Mouse (Mus musculus) kidney, postnatal 10 days (tissue): ENCODE data around the gene Kat14.
"Not testable (repeated sequence)": the region's sequence is repeated elsewhere in the genome, so short reads cannot be mapped to it uniquely, and the experiment has no call there.

ENCODE experiments used
- DNase-seq: peaks from one replicate; pipeline ENCODE4 v3.0.0; 2021; ENCODE audit warnings: mixed read lengths

The Kat14 gene

DNA sequence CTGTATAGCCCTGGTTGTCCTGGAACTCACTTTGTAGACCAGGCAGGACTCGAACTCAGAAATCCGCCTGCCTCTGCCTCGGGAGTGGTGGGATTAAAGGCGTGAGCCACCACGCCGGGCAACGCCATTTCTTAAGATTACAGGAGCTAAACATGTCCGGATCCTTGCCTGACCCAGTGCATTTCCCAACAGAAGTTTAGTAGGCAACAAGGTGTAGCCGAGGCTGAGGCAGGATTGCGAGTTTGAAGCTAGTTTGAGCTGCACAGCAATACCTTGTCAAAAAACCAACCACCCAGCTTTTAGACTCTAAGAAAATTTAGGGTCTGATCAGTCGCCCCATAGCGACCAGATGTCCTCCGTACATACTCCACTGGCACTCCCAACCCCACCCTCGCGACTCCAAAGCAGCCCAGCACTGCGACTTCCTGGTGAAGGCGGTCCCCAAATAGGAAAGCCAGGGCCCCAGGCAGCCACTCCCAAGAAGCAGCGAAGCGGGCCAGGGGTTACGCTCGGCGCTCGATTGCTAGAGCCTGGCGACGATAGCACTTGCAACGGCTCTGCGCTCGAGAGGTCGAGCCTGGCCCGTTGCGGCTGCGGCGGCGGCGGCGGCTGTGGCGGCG, at the start of gene Kat14, which contains the start of gene Pet117:
Gene Kat14 (plus strand): TSS at position 584 of the 620 bp plus-strand sequence.
Gene Pet117 (plus strand): TSS at position 597 of the 620 bp plus-strand sequence.
- DNase-seq = peak; percentile 99

DNA sequence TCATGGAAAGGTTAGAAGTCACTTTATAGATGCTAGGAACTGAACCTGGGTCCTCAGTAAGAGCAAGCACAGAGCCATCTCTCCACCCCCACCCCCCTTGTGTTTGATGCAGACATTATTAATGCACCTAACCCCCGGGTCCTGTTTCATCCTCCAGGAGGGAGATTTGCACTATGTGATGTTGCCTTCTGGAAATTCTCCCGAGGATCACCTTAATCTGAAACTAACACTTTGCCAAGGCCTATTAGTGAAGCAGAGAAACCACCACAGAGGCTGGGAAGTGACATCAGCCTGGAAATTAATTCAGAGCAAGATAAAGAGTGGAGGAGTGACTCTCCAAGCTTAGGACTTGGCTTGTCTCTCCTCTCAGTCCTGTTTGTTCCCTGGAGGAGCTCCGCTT, 44.6 kb upstream of the Kat14 start:
- DNase-seq = no peak

DNA sequence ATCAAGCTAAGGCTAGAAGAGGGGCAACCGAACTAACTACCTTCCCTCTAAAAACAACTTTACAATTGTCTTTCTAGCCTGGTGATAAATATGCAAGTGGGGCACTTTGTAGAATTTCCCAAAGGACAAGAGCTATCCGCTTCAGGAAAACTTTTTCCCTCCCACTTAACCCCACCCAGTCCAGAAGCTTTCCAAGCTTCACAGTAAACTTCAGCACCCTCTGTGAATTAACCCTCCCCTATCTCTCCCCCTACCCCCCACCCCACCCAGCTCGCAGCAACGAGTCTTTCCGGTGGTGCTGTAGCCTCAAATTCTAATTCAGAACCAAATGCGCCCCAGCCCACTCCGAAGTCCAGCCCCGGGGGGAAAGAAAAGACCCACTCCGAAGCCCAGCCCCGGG, 39.3 kb upstream of the Kat14 start:
- no peak for DNase-seq

- DNase-seq = no peak
These were observed 38.8 kb upstream of the Kat14 start for GRCm38 (mm10) chr2:144329937-144330336.

- no peak for DNase-seq
These were observed 38.3 kb upstream of the Kat14 start for GRCm38 (mm10) chr2:144330352-144330959.

- DNase-seq = peak; percentile 59
These were observed 37.8 kb upstream of the Kat14 start for GRCm38 (mm10) chr2:144330960-144331371.

GRCm38 (mm10) chr2:144331401-144332302, 37.1 kb upstream of the Kat14 start, which contains the start of gene Ovol2:
Gene Ovol2, minus strand, starts transcription at chr2:144332146.
- DNase-seq = peak; percentile 77

DNA sequence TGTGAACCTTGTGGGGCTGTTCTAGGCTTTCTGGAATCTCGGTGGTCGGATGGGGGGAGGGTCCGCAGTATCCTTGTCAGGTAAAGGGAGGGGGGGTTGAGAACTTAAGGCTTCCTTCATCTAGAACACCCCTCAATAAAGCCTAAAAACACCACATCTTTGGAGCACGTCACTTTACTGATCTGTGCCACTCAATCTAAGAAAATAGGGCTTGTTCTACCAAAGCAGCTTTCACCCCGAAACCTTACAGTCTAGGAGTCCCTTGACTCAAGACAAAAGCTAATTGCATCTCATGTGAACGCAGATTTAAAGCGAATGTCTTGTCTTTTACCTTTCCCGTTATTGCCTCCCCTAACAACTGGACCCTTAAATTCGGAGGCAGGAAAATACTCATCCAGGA, 36.3 kb upstream of the Kat14 start:
- no peak for DNase-seq

DNA sequence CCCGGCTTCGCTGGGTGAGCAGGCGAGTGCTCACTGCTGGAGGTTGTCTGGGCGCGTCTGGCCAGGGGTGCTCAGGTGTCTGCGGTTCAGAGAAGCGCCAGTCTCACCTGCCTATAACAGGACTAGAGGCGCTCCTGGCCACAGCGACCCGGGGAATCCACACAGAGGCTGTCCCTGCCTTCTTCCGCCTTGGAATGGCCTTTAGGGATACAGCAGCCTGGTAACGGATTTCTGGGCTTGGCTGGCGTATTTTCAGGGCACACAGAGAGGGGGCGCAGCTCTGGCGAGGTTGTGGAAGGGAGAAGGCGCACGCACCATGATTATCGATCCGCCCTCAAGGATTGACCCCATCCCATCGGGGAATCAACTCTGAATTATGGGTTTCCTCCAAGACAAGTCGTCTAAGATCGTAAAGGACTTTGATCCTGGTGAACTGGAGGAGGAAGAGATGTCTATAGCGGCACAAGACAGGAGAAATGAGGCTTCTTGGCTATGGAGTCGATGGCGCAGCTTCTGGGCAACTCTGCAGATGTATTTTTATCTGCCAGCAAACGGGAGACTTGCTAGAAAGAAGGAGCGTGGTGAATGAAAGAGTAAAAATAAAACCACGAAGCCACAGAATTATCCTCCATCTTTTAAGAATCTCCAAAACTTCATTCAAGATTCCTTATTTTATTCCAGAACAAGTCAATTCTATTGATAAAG, 35.5 kb upstream of the Kat14 start:
- DNase-seq = peak; percentile 19

DNA sequence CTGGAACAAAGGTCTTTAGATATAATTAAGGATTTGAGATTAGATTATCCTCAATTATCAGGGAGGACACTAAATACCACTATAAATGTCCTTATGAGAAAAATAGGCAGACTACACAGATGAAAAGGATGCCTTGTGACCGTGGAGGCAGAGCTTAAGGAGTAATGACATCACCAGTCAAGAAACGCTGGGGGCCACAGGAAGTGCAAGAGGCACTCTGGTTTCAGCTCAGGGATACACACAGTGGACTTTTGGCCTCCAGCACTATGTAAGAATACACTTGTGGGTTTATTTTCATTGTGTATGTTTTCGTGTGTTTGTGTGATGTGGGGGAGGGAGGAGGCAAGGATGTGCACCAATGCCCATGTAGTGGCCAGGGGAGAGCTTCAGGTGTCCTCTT, 31.6 kb upstream of the Kat14 start:
- no peak for DNase-seq

DNA sequence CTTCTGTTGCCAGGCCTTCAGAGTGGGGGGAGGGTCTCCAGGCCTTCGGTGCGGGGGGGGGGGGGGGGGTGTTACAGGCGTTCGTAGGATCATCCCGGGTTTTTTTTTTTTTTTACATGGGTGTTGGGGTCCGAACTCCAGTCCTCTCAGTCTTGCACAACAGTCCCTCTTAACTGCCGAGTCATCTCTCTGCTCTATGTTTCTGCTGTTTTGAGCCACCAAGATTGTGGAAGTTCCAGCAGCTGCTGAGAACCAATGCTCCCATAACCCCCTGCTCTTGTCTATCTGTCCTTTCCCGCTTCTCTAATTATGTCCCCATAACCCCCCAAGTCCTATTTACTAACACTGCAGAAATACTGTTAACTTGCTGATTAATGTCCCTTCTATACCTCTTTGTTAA, 31.1 kb upstream of the Kat14 start:
- DNase-seq = no peak

- not testable (repeated sequence) for DNase-seq
These were observed 30.6 kb upstream of the Kat14 start for GRCm38 (mm10) chr2:144338149-144338548.

DNA sequence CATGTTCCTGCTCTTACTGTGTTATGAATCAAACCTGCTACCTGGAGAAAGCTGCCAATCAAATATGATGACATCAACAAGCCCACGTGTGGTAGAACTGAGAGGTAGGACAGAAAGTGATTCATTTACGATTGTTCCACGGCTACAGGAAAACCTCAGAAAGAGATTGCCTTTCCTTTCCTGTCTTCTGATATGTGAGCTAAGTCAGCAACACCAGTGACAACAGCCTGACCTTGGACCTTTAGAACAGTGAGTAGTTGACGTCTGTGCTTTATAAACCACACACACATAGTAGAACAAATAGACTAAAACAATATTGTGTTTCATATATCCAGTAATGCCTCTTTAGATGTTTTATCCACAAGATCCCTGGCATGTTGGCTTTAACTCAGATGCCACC, 25.6 kb upstream of the Kat14 start:
- no peak for DNase-seq

GRCm38 (mm10) chr2:144348525-144348924, 20.3 kb upstream of the Kat14 start:
- DNase-seq = no peak

GRCm38 (mm10) chr2:144352843-144353242, 15.9 kb upstream of the Kat14 start:
- DNase-seq = no peak

GRCm38 (mm10) chr2:144369020-144369421, 238 bp downstream of the Kat14 start:
- DNase-seq = no peak

DNA sequence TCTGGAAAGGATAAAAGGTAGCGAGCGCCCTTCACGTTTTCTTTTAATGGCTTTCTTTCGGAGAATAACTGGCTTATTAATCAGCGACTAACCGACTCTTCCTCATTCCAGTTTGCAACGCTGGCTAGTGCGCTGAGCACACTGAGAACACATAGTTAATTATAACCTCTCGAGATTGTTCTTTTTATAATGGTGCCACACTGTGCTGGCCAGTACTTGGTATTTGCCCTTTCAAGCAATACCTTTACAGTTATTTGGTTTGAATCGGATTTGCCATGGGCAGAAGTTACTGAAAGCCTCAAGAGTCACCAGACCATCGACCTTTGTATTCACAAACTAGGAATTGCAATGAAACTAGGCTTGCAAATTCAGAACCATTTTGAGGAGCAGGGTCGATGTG, 728 bp downstream of the Kat14 start:
- DNase-seq = no peak

DNA sequence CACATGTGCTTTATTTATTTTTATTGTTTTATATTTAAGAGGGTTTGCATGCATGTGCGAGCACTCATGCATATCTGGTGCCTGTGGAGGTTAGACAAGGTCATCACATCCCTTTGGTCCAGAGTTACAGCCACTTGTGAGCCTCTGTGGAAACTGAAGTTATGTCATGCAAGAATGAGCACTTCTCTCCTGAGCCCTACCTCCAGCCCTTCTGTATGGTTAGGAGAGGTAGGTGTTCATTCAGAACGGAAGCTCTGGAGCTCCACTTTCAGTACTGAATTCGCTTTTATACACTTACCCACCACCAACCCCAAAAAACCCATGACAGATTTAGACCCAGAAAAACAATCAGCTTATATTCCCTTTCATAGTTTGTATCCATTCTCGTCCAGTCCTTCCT, 2.8 kb downstream of the Kat14 start:
- no peak for DNase-seq

DNA sequence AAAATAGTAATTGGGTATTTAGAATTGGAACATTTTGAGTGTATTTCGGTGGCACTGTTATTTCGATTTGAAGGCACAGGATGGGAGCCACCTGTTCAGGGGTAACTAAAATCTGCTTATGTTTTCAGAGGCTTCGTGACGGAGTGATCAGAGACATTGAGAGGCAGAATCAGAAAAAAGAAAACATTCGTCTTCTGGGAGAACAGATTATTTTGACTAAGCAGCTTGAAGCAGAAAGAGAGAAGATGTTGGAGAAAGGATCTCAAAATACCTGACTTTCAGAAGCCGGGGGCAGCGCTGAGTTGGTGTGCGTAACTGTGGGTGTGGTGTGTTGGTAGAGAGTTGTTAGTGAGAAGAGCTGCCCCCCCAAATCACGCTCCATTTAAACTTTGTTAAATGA, 4.3 kb downstream of the Kat14 start:
- no peak for DNase-seq

- DNase-seq = no peak
These were observed 6.4 kb downstream of the Kat14 start for GRCm38 (mm10) chr2:144375063-144375703.

GRCm38 (mm10) chr2:144381293-144381692, 12.5 kb downstream of the Kat14 start:
- DNase-seq = no peak

DNA sequence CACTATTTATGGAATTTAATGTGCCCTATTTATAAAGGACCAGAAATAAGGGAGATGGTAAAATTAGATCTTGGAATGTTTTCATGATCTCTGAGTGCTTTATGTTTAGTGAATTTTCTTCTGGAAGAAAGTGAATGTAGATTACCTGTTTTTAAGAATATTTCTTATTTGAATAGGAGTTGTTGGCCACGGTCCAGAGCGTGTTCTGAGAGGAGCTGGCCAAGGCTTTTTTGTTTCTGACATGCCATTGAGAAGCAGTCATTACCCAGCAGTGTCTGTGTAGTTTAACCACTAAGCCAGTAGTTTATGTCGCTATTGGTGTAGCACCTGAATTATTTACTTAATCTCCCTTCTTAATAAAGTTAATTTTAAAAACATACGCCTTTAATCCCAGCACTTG, 13.0 kb downstream of the Kat14 start:
- no peak for DNase-seq
